Mouse (Mus musculus) liver, postnatal 0 days (tissue): Measurements from ENCODE around the gene Acss2. TPM values are rescaled to one million over a fixed set of nuclear protein-coding genes. Genes with fewer than 3 reads are reported as not detected.
A peak's percentile ranks its signal among the peaks of the same experiment; 100 is the strongest.

Source experiments
- ATAC-seq: fragments of 200-750 bp; cut with Nextera tagmentation; 2 replicates; pipeline ENCODE4 v1.8.0; 2017; ENCODE audit warnings: mild to moderate bottlenecking, moderate library complexity
- DNase-seq: peaks from one replicate; pipeline ENCODE4 v3.0.0-alpha.2; 2016
- H3K27ac ChIP-seq: fragments of 300-500 bp; sonication (generic); 2 replicates; pipeline ENCODE4 v1.5.1; 2014; ENCODE audit warnings: antibody characterized with exemption, moderate library complexity, mild to moderate bottlenecking, low read depth
- H3K27me3 ChIP-seq: fragments of 300-500 bp; sonication (generic); 2 replicates; pipeline ENCODE4 v1.6.1; 2014; ENCODE audit warnings: low read length, control low read depth, mixed read lengths; ENCODE audit not compliant: insufficient read depth
- H3K36me3 ChIP-seq: fragments of 300-500 bp; sonication (generic); replicated peaks from 2 replicates; pipeline ENCODE4 v1.6.1; 2014; ENCODE audit warnings: mild to moderate bottlenecking, control low read depth, low read length, moderate library complexity, mixed read lengths; ENCODE audit not compliant: insufficient read depth
- H3K4me1 ChIP-seq: fragments of 300-500 bp; sonication (generic); 2 replicates; pipeline ENCODE4 v1.6.1; 2014; ENCODE audit warnings: antibody characterized with exemption, mild to moderate bottlenecking, control low read depth; ENCODE audit not compliant: insufficient read depth
- H3K4me2 ChIP-seq: fragments of 300-500 bp; sonication (generic); 2 replicates; pipeline ENCODE4 v1.6.1; 2014; ENCODE audit warnings: low read depth, mild to moderate bottlenecking, low read length, moderate library complexity, mixed read lengths
- H3K4me3 ChIP-seq: fragments of 300-500 bp; sonication (generic); 2 replicates; pipeline ENCODE4 v1.5.1; 2014; ENCODE audit warnings: low read depth, low read length
- H3K9ac ChIP-seq: fragments of 300-500 bp; sonication (generic); replicated peaks from 2 replicates; pipeline ENCODE4 v1.6.1; 2014; ENCODE audit warnings: mild to moderate bottlenecking, moderate library complexity
- H3K9me3 ChIP-seq: fragments of 300-500 bp; sonication (generic); 2 replicates; pipeline ENCODE4 v1.6.1; 2016; ENCODE audit warnings: mild to moderate bottlenecking, control low read depth, low read length, mixed read lengths
- CTCF ChIP-seq: sonication (generic); IDR thresholded peaks from 2 replicates; pipeline ENCODE4 v1.5.1; 2016; ENCODE audit warnings: antibody characterized with exemption, low read depth
- EP300 ChIP-seq: IDR thresholded peaks from 2 replicates; pipeline ENCODE4 v1.6.1; 2016; ENCODE audit warnings: antibody characterized with exemption, low read depth, mild to moderate bottlenecking
- WGBS: fragments of 180-500 bp; shearing (Covaris S2); extraction: QIAGEN DNeasy Blood & Tissue Kit; methylation state at CpG from one replicate; pipeline ENCODE4 v1.1.7; 2014; ENCODE audit not compliant: insufficient replicate concordance; 5-methylcytosine and 5-hydroxymethylcytosine counted together
- polyA plus RNA-seq: library from polyadenylated mRNA; unstranded; fragments of >200 nt; fragmentation: Nextera tagmentation; extraction: Ambion mirVana; gene quantifications from 2 replicates; pipeline ENCODE4 v1.2.1, GENCODE M21; 2015

The Acss2 gene
- polyA plus RNA-seq, 1 experiment from 2014 or later, result 7.5 TPM

GRCm38 (mm10) chr2:155552336-155552735 is 34.6 kb downstream of the Acss2 start:
- H3K27me3 ChIP-seq, result no peaks in the 10 kb centered on the region
- no peak for TF ChIP-seq EP300
- TF ChIP-seq CTCF, result no peak
- H3K9ac ChIP-seq, result no peak overlapping the region
- no peaks in the 10 kb centered on the region; the same call in 1 of the 2 replicates for H3K4me1 ChIP-seq
- ATAC-seq, result no peak
- no peak for DNase-seq
- peaks cover 9% of the 10 kb centered on the region; the same call in 1 of the 2 replicates for H3K36me3 ChIP-seq
- no peak overlapping the region for H3K27ac ChIP-seq
- H3K4me2 ChIP-seq, result no peak overlapping the region
- no peaks in the 10 kb centered on the region for H3K9me3 ChIP-seq
- H3K4me3 ChIP-seq, result no peak overlapping the region

- H3K4me2 ChIP-seq, result no peak overlapping the region
- peaks cover 9% of the 10 kb centered on the region; the same call in 1 of the 2 replicates for H3K36me3 ChIP-seq
- H3K4me3 ChIP-seq, result no peak overlapping the region
- H3K9me3 ChIP-seq, result no peaks in the 10 kb centered on the region
- no peak overlapping the region for H3K9ac ChIP-seq
- no peaks in the 10 kb centered on the region; the same call in 1 of the 2 replicates for H3K4me1 ChIP-seq
- H3K27me3 ChIP-seq, result no peaks in the 10 kb centered on the region
- ATAC-seq (peak; percentile 64), DNase-seq (no peak)
- peak overlapping the region; percentile 20; the same call in 1 of the 2 replicates for H3K27ac ChIP-seq
- TF ChIP-seq EP300 (no peak), CTCF (no peak)
Observed at GRCm38 (mm10) chr2:155552949-155553354, 35.2 kb downstream of the Acss2 start.

DNA sequence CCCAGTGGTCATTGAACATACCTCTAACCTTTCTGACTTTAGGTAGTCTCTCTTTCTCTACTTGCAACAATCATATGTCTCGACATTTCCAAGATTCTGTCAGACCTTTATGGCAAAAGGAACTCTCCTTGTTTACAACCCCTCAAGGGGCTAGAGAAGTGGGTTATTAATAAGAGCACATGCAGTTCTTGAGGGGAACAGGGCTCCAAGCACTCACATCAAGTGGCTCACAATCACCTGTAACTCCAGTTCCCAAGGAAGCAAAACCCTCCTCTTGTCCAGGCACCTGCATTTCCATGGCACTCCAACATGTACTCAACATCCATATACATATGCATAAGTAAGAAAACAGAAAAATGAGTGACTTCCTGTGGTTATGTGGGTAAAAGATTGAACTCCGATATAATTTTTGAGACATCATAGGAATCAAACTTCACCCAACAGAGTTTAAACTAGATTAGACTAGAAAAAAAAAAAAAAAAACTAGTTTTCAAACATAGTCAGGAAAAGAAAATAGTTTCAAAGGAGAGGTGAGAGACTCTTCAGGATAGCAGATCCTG is 36.8 kb downstream of the Acss2 start:
- Histone ChIP-seq H3K4me2 (no peak overlapping the region), H3K4me1 (no peaks in the 10 kb centered on the region; the same call in 1 of the 2 replicates), H3K4me3 (no peak overlapping the region), H3K36me3 (peaks cover 9% of the 10 kb centered on the region; the same call in 1 of the 2 replicates), H3K9me3 (no peaks in the 10 kb centered on the region), H3K27ac (no peak overlapping the region), H3K9ac (no peak overlapping the region), H3K27me3 (no peaks in the 10 kb centered on the region)
- 68% methylated on average over 2 of the region's 2 CpGs for WGBS
- DNase-seq, result no peak
- TF ChIP-seq CTCF, result no peak
- no peak for TF ChIP-seq EP300
- ATAC-seq, result no peak

DNA sequence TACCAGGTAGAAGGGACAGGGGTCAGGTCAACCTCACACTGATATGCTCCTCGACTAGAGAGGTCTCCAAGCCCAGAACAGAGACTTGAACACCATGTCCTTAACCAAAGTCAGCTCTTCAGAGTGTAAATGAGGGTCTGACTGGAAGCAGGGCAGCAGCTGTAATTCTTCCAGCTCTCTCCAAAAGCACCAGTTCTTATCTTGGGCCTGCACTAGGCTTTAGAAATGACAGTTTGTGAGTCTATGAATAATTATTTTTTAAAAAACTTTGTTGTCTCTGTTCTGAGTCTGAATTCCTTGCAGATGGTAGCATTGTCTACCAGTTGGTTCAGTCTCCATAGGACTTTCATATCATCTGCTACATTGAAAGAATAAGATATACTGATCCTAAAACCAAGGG is 44.5 kb downstream of the Acss2 start:
- TF ChIP-seq CTCF (no peak), EP300 (peak; percentile 29; the same call in 1 of the 2 replicates)
- Histone ChIP-seq H3K27ac (no peak overlapping the region), H3K36me3 (peaks cover 20% of the 10 kb centered on the region)

GRCm38 (mm10) chr2:155562934-155563333 is 45.2 kb downstream of the Acss2 start:
- Histone ChIP-seq H3K27me3 (no peaks in the 10 kb centered on the region), H3K4me3 (no peak overlapping the region), H3K9ac (no peak overlapping the region), H3K9me3 (no peaks in the 10 kb centered on the region), H3K4me2 (no peak overlapping the region), H3K27ac (no peak overlapping the region), H3K4me1 (no peaks in the 10 kb centered on the region), H3K36me3 (peaks cover 20% of the 10 kb centered on the region)
- WGBS, result 74% methylated on average over 4 of the region's 4 CpGs
- TF ChIP-seq EP300 (no peak), CTCF (no peak)
- DNase-seq (no peak), ATAC-seq (no peak)

More for the DNA sequence above, 44.5 kb downstream of the Acss2 start:
- Histone ChIP-seq H3K9ac (no peak overlapping the region), H3K4me2 (no peak overlapping the region), H3K27me3 (no peaks in the 10 kb centered on the region), H3K4me3 (no peak overlapping the region), H3K9me3 (no peaks in the 10 kb centered on the region), H3K4me1 (no peaks in the 10 kb centered on the region)
- WGBS, result 32% methylated on average over 1 of the region's 1 CpGs
- DNase-seq (no peak), ATAC-seq (no peak)

- no peaks in the 10 kb centered on the region for H3K9me3 ChIP-seq
- H3K4me3 ChIP-seq, result no peak overlapping the region
- no peaks in the 10 kb centered on the region for H3K27me3 ChIP-seq
- DNase-seq (no peak), ATAC-seq (no peak)
- no peak overlapping the region for H3K9ac ChIP-seq
- WGBS, result 61% methylated on average over 5 of the region's 5 CpGs
- H3K4me2 ChIP-seq, result no peak overlapping the region
- no peak overlapping the region for H3K27ac ChIP-seq
- no peaks in the 10 kb centered on the region for H3K4me1 ChIP-seq
- H3K36me3 ChIP-seq, result peaks cover 24% of the 10 kb centered on the region
- TF ChIP-seq EP300 (no peak), CTCF (no peak)
Observed at GRCm38 (mm10) chr2:155567751-155568150, 50.0 kb downstream of the Acss2 start.
